Mouse (Mus musculus) frontal cortex, postnatal 36 days (tissue): ENCODE measurements around the gene Dnajb2.

ENCODE experiments used
- DNase-seq, 2 experiments: peaks; one replicate each; pipeline ENCODE4 v3.0.0; 2022; ENCODE audit warnings: low spot score in 2 of 2

Dnajb2 gene

GRCm38 (mm10) chr1:75292476-75293330 is 56.5 kb downstream of the Dnajb2 start:
- no peak for DNase-seq

- no peak for DNase-seq
Observed at GRCm38 (mm10) chr1:75293331-75293701, 57.1 kb downstream of the Dnajb2 start.

GRCm38 (mm10) chr1:75294294-75294693 is 58.1 kb downstream of the Dnajb2 start:
- no peak for DNase-seq
